Mouse (Mus musculus) liver, postnatal 0 days (tissue): ENCODE data around the gene Sgk1.

Experiments used
- CTCF ChIP-seq: sonication (generic); IDR thresholded peaks from 2 replicates; pipeline ENCODE4 v1.5.1; 2016; ENCODE audit warnings: antibody characterized with exemption, low read depth
- EP300 ChIP-seq: IDR thresholded peaks from 2 replicates; pipeline ENCODE4 v1.6.1; 2016; ENCODE audit warnings: antibody characterized with exemption, low read depth, mild to moderate bottlenecking

GRCm38 (mm10) chr10:21835077-21835476 lies 46.9 kb upstream of the Sgk1 start:
- TF ChIP-seq EP300 = no peak
- no peak for TF ChIP-seq CTCF
